Mouse (Mus musculus) forebrain, embryonic 15.5 days (tissue): Measurements from ENCODE around the gene Spic. TPM values are rescaled to one million over a fixed set of nuclear protein-coding genes. Genes with fewer than 3 reads are reported as not detected.
"Not testable (repeated sequence)": the region's sequence is repeated elsewhere in the genome, so short reads cannot be mapped to it uniquely, and the experiment has no call there.

Experiments used
- ATAC-seq: fragments of 200-750 bp; cut with Nextera tagmentation; replicated peaks from 2 replicates; pipeline ENCODE4 v1.8.0; 2017; ENCODE audit warnings: mild to moderate bottlenecking, moderate TSS enrichment, moderate library complexity
- H3K27ac ChIP-seq: fragments of 300-500 bp; sonication (generic); replicated peaks from 2 replicates; pipeline ENCODE4 v1.5.1; 2015; ENCODE audit warnings: mild to moderate bottlenecking, inconsistent platforms
- H3K27me3 ChIP-seq: fragments of 300-500 bp; sonication (generic); 2 replicates; pipeline ENCODE4 v1.6.1; 2015; ENCODE audit warnings: inconsistent platforms
- H3K36me3 ChIP-seq: fragments of 300-500 bp; sonication (generic); 2 replicates; pipeline ENCODE4 v1.6.1; 2015; ENCODE audit warnings: mild to moderate bottlenecking, inconsistent platforms
- H3K4me1 ChIP-seq: fragments of 300-500 bp; sonication (generic); 2 replicates; pipeline ENCODE4 v1.6.1; 2015; ENCODE audit warnings: inconsistent platforms
- H3K4me2 ChIP-seq: fragments of 300-500 bp; sonication (generic); replicated peaks from 2 replicates; pipeline ENCODE4 v1.6.1; 2015; ENCODE audit warnings: mild to moderate bottlenecking, inconsistent platforms
- H3K4me3 ChIP-seq: fragments of 300-500 bp; sonication (generic); 2 replicates; pipeline ENCODE4 v1.5.1; 2015; ENCODE audit warnings: mild to moderate bottlenecking, inconsistent platforms
- H3K9ac ChIP-seq: fragments of 300-500 bp; sonication (generic); replicated peaks from 2 replicates; pipeline ENCODE4 v1.6.1; 2015; ENCODE audit warnings: mild to moderate bottlenecking, inconsistent platforms
- H3K9me3 ChIP-seq: fragments of 300-500 bp; sonication (generic); 2 replicates; pipeline ENCODE4 v1.6.1; 2016; ENCODE audit warnings: inconsistent platforms
- WGBS: fragments of 180-500 bp; shearing (Covaris S2); methylation state at CpG from one replicate; pipeline ENCODE4 v1.1.7; 2015; ENCODE audit warnings: mixed read lengths; 5-methylcytosine and 5-hydroxymethylcytosine counted together
- polyA plus RNA-seq: library from polyadenylated mRNA; unstranded; fragments of >200 nt; fragmentation: Nextera tagmentation; extraction: Ambion mirVana; gene quantifications from 2 replicates; pipeline ENCODE4 v1.2.1, GENCODE M21; 2015

Gene Spic
- polyA plus RNA-seq, 1 experiment from 2014 or later: not detected

DNA sequence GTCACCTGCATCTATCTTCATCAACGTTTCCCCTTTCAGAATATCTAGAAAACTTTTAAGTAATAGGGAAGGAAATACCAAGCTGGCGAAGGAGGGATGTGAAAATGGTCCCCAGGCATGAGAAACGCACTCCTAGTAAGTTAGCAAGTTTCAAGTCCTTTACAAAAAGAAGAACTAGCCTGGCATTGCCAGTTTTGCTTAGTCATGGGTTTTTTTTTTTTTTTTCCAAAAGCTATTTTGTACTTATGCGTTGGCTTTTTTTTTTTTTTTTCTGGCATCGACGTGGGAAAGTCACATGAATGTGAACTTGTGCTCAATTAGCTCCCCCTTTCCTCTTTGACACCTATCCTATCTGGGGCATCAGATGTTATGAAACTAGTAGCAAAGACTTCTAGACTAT is 27.5 kb upstream of the Spic start:
- H3K36me3 ChIP-seq: no peaks in the 10 kb centered on the region
- WGBS: 81% methylated on average over 6 of the region's 6 CpGs
- ATAC-seq: no peak
- no peaks in the 10 kb centered on the region for H3K9me3 ChIP-seq
- no peak overlapping the region for H3K27ac ChIP-seq
- no peak overlapping the region for H3K4me2 ChIP-seq
- H3K9ac ChIP-seq: no peak overlapping the region
- no peaks in the 10 kb centered on the region for H3K27me3 ChIP-seq
- H3K4me3 ChIP-seq: no peak overlapping the region
- no peaks in the 10 kb centered on the region for H3K4me1 ChIP-seq

DNA sequence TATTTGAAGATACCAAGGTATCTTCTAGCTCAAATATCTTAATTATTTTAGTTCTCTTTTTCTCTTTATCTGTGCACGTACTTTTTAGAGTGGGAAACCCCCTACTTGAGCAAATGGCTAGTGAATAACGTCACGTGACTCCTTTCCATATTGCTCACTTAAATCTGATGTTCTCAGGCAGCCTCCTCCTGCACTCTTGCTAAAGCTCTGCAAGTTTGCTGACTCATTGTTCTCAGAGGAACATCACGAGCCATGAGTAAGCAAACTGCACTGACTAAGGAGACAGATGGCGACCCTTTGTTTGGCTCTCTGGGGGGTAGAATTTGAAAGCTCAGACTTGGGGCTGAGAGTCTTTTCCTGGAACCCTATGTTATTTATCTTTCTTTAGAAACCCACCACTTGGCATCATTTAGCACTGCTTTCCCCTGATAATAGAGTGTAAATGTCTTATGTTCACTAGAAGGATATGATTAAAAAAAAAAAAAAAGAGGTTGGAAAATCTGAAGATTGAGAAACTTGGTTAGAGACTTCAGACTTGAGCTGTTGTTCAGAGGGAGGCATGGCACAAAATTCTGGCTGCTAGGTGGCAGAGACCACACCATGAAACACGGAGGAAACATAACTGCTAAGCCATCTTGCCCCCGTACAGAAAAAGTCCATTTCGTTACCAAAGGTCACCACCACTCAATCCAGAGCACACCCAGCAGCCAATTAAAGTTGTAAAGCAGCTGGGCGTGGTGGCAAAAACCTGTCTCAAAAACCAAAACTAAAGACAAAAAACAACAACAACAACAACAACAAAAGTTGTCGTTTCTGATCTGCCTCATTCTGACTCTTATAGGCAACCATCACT is 24.1 kb upstream of the Spic start:
- Histone ChIP-seq H3K9ac (no peak overlapping the region), H3K9me3 (no peaks in the 10 kb centered on the region), H3K27ac (no peak overlapping the region), H3K4me2 (no peak overlapping the region), H3K4me1 (no peaks in the 10 kb centered on the region), H3K4me3 (no peak overlapping the region), H3K27me3 (no peaks in the 10 kb centered on the region), H3K36me3 (no peaks in the 10 kb centered on the region)
- 60% methylated on average over 10 of the region's 10 CpGs for WGBS
- ATAC-seq: no peak

- WGBS: 78% methylated on average over 6 of the region's 6 CpGs
- H3K27ac ChIP-seq: no peak overlapping the region
These were observed 16.1 kb upstream of the Spic start for GRCm38 (mm10) chr10:88700938-88701337.

GRCm38 (mm10) chr10:88682904-88683563 is 1.8 kb downstream of the Spic start:
- WGBS: 65% methylated on average over 4 of the region's 4 CpGs

More at GRCm38 (mm10) chr10:88700938-88701337, 16.1 kb upstream of the Spic start:
- Histone ChIP-seq H3K9ac (no peak overlapping the region), H3K4me1 (no peaks in the 10 kb centered on the region), H3K4me2 (no peak overlapping the region), H3K27me3 (no peaks in the 10 kb centered on the region), H3K4me3 (no peak overlapping the region), H3K9me3 (no peaks in the 10 kb centered on the region), H3K36me3 (no peaks in the 10 kb centered on the region)
- no peak for ATAC-seq

GRCm38 (mm10) chr10:88672825-88673224 is 12.0 kb downstream of the Spic start:
- no peak overlapping the region for H3K4me2 ChIP-seq
- ATAC-seq: no peak
- no peaks in the 10 kb centered on the region for H3K36me3 ChIP-seq
- no peaks in the 10 kb centered on the region for H3K9me3 ChIP-seq
- no peak overlapping the region for H3K4me3 ChIP-seq
- no peak overlapping the region for H3K27ac ChIP-seq
- H3K9ac ChIP-seq: no peak overlapping the region
- WGBS: 88% methylated on average over 7 of the region's 7 CpGs
- no peaks in the 10 kb centered on the region for H3K4me1 ChIP-seq
- H3K27me3 ChIP-seq: no peaks in the 10 kb centered on the region

More at GRCm38 (mm10) chr10:88682904-88683563, 1.8 kb downstream of the Spic start:
- Histone ChIP-seq H3K9me3 (no peaks in the 10 kb centered on the region), H3K9ac (no peak overlapping the region), H3K4me2 (no peak overlapping the region), H3K4me1 (no peaks in the 10 kb centered on the region), H3K4me3 (no peak overlapping the region), H3K27ac (no peak overlapping the region), H3K36me3 (no peaks in the 10 kb centered on the region), H3K27me3 (no peaks in the 10 kb centered on the region)
- no peak for ATAC-seq

- no peak overlapping the region for H3K4me3 ChIP-seq
- H3K27ac ChIP-seq: no peak overlapping the region
- H3K36me3 ChIP-seq: no peaks in the 10 kb centered on the region
- H3K4me1 ChIP-seq: no peaks in the 10 kb centered on the region
- no peak overlapping the region for H3K4me2 ChIP-seq
- no peak overlapping the region for H3K9ac ChIP-seq
- H3K9me3 ChIP-seq: no peaks in the 10 kb centered on the region
- WGBS: 95% methylated on average over 6 of the region's 6 CpGs
- no peak for ATAC-seq
- no peaks in the 10 kb centered on the region for H3K27me3 ChIP-seq
These were observed 12.7 kb downstream of the Spic start for GRCm38 (mm10) chr10:88672123-88672522.

- H3K9me3 ChIP-seq: no peaks in the 10 kb centered on the region
- H3K27me3 ChIP-seq: no peaks in the 10 kb centered on the region
- WGBS: 27% methylated on average over 1 of the region's 1 CpGs
- H3K9ac ChIP-seq: no peak overlapping the region
- H3K4me2 ChIP-seq: no peak overlapping the region
- H3K4me3 ChIP-seq: no peak overlapping the region
- no peaks in the 10 kb centered on the region for H3K36me3 ChIP-seq
- no peak overlapping the region for H3K27ac ChIP-seq
- no peak for ATAC-seq
- H3K4me1 ChIP-seq: no peaks in the 10 kb centered on the region
These were observed 15.1 kb downstream of the Spic start for GRCm38 (mm10) chr10:88669719-88670118.

- H3K36me3 ChIP-seq, H3K27ac ChIP-seq, H3K27me3 ChIP-seq, H3K4me1 ChIP-seq, H3K4me3 ChIP-seq, ATAC-seq, H3K9me3 ChIP-seq, H3K9ac ChIP-seq, H3K4me2 ChIP-seq: not testable (repeated sequence)
These were observed 21.0 kb downstream of the Spic start for GRCm38 (mm10) chr10:88663856-88664255.

DNA sequence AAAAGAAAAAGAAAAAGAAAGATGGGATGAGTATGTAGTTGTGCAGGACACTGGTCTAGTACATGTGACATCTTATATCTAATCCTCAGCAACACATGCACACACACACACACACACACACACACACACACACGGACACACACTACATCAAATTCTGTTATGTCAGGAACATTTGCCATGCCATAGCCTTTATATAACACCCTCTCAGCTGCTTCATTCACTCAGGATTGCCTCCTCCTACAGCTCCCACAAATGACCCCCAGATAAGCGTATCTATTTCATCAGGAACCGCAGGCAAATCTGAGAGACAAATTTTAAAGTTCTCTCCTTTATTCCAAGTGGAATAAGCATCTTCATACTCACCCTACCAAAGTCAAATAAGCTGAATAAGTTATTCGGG is 25.9 kb downstream of the Spic start:
- no peaks in the 10 kb centered on the region for H3K36me3 ChIP-seq
- no peak overlapping the region for H3K4me3 ChIP-seq
- no peak for ATAC-seq
- H3K27me3 ChIP-seq: no peaks in the 10 kb centered on the region
- no peak overlapping the region for H3K4me2 ChIP-seq
- H3K27ac ChIP-seq: no peak overlapping the region
- WGBS: 92% methylated on average over 4 of the region's 4 CpGs
- H3K9me3 ChIP-seq: no peaks in the 10 kb centered on the region
- no peaks in the 10 kb centered on the region for H3K4me1 ChIP-seq
- no peak overlapping the region for H3K9ac ChIP-seq

GRCm38 (mm10) chr10:88645448-88645847 is 39.4 kb downstream of the Spic start:
- no peak overlapping the region for H3K9ac ChIP-seq
- no peaks in the 10 kb centered on the region for H3K27me3 ChIP-seq
- WGBS: 74% methylated on average over 5 of the region's 5 CpGs
- H3K4me3 ChIP-seq: no peak overlapping the region
- no peaks in the 10 kb centered on the region for H3K4me1 ChIP-seq
- H3K27ac ChIP-seq: no peak overlapping the region
- ATAC-seq: no peak
- H3K9me3 ChIP-seq: no peaks in the 10 kb centered on the region
- no peak overlapping the region for H3K4me2 ChIP-seq
- H3K36me3 ChIP-seq: no peaks in the 10 kb centered on the region

DNA sequence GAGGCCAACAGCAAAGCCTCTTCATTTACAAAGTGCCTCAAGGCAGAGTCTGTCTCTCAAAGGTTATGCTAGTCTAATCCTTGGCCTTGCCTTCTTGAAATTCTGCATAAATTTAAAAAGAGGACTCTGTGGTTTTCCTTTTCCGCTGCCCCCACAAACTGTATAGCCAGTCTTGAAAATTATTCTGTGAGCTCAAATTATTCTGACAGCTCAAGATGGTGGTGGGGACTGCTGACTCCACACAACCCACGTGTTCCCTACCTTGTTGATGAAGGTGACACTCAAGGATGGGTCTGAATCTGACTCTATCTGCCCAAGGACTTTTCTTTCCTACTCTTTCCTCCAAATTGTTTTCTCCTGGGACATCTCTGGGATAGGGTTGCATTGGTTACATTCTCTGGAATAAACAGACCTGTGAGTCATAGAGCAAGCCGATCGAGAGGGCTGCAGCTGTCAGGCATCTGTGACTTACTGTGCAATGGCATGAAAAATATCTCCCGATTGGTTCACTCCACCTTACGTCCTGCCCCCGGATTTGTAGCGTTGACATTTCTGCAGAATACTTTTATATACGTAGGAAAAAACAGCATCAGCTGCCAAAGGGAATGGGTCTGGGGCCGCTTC is 53.4 kb downstream of the Spic start:
- H3K9ac ChIP-seq: no peak overlapping the region
- H3K36me3 ChIP-seq: no peaks in the 10 kb centered on the region
- no peak overlapping the region for H3K4me3 ChIP-seq
- 86% methylated on average over 10 of the region's 10 CpGs for WGBS
- H3K4me1 ChIP-seq: no peaks in the 10 kb centered on the region
- ATAC-seq: no peak
- no peak overlapping the region for H3K27ac ChIP-seq
- no peak overlapping the region for H3K4me2 ChIP-seq
- no peaks in the 10 kb centered on the region for H3K9me3 ChIP-seq
- H3K27me3 ChIP-seq: no peaks in the 10 kb centered on the region

DNA sequence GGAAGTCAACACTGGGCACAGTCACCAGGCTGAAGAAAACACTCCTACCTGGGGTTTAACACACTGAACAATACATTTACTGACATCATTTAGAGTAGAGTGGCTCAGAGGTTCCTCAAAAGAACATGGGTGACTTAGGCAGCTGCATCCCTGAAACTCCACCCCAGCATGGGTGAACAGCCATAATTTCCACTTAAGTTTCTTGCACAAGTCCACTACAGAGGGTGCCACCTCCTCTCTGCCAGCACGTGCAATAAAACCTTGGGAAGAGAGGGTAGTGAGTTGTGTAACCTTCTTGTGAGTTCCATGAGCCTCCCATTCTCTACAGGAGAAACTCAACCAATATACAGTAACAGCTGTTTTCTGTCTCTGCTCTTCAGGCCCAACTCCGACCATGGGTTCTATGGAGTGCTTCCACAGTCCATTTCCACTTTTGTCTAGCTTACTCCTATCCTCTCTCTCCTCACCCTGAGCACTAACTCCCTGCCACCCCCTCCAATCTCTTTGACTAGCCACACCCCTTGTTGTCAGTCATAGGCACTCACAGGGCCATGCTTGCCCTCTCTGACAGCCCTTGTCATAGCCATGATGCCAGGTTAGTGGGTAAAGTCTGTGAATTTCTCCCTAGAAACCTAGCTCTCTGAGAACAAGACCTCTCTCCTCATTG is 54.0 kb downstream of the Spic start:
- Histone ChIP-seq H3K36me3 (no peaks in the 10 kb centered on the region), H3K9me3 (no peaks in the 10 kb centered on the region), H3K4me1 (no peaks in the 10 kb centered on the region), H3K9ac (no peak overlapping the region), H3K4me3 (no peak overlapping the region), H3K27me3 (no peaks in the 10 kb centered on the region), H3K27ac (no peak overlapping the region), H3K4me2 (no peak overlapping the region)
- WGBS: 78% methylated on average over 2 of the region's 2 CpGs
- ATAC-seq: no peak
